Mouse (Mus musculus): ENCODE data around the gene Rnf39.

Rnf39 gene

DNA sequence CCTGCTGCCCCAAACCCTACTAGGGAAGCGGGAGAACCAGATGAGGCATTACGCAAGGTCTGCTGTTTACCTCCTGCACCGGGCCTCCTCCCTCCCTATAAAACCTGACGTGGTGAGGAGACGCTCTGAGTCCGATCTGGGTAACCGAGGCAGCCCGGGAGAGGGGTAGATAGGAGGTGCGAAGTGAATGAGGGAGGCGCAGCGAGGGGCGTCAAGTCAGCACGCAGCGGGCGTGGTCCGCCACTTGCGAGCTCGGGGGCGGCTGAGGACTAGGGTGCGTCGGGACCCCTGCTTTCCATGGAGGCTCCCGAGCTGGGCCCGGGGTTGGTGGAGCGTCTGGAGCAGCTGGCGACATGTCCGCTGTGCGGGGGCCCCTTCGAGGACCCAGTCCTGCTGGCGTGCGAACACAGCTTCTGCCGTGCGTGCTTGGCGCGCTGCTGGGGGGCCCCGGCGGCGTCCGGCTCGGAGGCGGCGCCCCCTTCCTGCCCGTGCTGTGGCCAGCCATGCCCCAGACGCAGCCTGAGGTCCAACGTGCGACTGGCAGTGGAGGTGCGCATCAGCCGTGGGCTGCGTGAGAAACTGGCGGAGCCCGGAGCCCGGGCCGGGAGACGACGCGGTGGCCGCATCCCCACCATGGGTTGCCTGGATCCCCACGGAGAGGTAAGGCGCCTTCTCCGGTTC lies at the start of gene Rnf39:
Gene Rnf39, plus strand, starts transcription at position 128 of the 681 bp plus-strand sequence.
- no peak for DNase-seq (ENCODE audit: low read depth, low spot score)

DNA sequence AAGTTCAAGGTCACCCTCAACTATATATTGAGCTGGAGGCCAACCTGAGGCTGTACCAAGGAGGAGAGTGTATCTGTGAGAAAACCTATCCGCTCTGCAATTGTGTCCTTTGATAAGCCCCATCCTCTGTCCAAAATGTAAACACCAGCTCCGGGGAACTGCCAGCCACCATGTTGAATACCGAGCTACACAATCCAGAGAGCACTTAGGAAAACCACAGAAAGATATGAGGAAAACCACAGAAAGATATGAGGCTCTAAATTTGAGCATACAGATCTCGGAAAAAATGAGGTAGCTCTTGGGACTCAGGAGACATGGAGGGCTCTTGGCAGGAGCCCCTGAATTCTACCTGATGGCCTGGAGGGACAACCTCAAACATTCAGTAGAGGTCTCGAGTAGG lies 49.3 kb upstream of the Rnf39 start:
- DNase-seq (ENCODE audit: low read depth, low spot score) = no peak

GRCm38 (mm10) chr17:36896583-36896982 lies 46.1 kb upstream of the Rnf39 start:
- peak; percentile 38 for DNase-seq (ENCODE audit: low read depth, low spot score)

DNA sequence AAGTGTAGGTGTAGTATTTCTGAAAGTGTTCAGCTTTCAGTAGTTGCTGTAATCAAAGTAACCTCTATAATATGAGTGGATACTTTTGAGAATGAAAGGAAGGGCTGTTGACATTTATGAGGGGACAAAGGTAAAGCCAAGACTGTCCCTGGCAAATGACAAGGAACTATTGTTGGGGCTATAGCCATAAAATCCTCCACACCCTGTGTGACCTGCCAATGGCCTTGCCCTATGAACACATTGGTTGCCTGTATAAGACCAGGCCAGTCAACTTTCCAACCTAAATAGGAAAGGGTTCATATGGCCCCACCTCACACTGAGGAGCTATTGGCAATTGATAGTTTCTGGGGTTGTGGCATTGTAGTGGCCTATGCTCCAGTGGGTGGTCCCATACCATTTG lies 45.7 kb upstream of the Rnf39 start:
- DNase-seq (ENCODE audit: low read depth, low spot score) = no peak

- DNase-seq (ENCODE audit: low read depth, low spot score) = no peak
Observed at GRCm38 (mm10) chr17:36897552-36898205, 45.0 kb upstream of the Rnf39 start, which contains the start of gene Trim31. Gene Trim31, plus strand, starts transcription at chr17:36898118.

DNA sequence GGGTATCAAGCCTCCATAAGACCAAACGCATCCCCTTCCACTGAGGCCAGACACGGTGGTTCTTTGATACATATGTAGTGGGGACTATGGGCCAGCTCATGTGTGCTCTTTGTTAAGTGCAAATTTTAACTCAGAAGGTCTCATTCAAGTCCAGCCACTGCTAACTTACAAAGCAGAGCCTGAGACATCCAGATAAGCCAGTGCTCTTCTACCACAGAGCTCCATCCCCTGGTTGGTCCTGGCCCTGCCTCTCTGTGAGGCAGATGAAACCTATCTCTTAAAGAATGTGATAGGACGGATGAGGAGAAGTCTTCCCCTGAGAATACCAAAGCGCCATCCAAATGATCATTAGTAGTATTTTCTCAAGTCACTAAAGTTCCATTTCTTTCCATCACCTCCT lies 43.3 kb upstream of the Rnf39 start:
- DNase-seq (ENCODE audit: low read depth, low spot score) = no peak

DNA sequence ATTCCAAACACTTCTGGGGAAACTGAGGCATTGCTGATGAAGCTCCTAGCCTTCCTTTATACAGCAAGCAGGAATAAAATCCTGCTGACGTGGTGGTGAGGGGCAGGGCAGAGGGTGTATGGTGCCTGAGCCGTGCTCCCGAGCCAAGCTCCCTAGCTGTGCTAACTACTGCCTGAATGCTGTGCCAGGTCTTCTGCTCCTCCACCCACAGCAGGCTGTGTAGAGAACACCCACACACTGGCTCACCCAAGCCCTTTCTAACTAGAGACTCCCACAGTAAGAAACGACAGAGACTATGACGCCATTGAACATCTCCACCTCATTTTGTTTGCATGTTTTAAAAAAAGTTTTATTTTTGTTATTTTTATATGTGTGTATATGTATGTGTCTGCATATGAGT lies 42.7 kb upstream of the Rnf39 start:
- DNase-seq (ENCODE audit: low read depth, low spot score) = no peak

DNA sequence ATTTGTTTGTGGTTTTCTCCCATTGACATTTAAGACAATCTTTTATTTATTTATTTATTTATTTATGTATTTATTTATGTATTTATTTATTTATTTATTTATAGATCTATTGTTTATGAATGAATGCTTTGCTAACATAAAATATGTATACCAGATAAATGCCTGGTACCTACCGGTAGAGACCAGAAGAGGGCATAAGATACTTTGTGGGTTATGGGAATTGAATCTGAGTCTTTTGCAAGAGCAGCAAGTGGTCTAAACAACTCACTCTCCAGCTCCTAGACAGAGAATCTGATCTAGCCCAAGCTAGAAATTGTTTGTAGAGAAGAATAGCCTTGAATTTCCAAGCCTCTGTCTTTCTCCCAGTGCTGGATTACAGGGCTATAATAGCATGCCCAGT lies 42.0 kb upstream of the Rnf39 start:
- DNase-seq (ENCODE audit: low read depth, low spot score) = no peak

DNA sequence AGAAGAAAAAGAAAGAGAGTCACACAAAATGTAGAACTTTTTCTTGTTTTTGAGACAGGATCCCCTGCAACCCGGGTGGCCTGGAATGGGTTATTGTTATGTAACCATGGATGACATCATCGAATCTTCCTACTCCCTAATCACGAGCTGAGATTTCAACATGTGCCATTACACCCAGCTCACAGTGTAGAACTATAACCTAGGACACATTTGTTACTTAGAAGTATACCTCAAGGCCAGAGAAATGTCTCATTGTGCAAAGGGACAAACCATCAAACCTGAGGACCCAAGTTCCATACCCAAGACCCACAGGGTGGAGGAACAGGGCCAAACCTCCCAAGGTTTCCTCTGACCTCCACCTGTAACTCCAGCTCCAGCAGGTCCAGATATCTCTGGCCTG lies 39.1 kb upstream of the Rnf39 start:
- no peak for DNase-seq (ENCODE audit: low read depth, low spot score)

DNA sequence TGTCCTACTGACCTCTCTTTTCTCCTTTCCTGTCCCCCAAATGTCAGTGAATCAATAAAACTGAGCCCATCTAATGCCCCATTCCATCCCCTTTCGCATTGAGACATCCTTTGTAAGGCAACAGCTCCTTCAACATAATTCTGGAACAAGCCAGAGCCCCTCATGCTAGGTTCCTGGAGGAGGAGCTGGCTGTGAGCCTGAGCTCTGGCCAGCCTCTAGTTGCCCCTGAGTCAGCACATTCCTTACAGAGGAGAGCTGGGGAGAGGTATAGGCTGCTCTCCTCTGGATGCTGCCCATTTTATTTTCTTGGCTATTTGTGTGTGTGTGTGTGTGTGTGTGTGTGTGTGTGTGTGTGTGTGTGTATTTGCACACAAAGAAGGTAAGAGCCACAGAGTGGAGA lies 34.5 kb upstream of the Rnf39 start:
- DNase-seq (ENCODE audit: low read depth, low spot score) = no peak

DNA sequence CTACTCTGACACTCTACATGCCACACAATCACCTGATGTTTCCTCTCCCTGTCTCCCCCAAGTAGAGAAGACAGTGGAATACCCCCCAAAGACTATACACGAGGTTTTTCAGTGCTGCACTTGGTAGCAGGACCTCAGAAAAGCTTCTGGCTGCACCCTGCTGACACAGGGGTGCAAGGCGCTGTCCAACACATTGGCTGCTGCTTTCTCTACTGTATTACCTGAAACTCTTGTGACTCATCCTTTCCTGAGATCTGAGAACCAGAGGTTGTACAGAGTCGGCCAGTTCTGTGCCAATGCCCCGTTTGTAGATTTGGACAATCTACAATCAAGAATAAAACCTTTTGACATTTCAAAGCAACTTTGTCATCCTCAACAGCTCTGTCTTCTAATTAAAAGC lies 32.9 kb upstream of the Rnf39 start:
- no peak for DNase-seq (ENCODE audit: low read depth, low spot score)

DNA sequence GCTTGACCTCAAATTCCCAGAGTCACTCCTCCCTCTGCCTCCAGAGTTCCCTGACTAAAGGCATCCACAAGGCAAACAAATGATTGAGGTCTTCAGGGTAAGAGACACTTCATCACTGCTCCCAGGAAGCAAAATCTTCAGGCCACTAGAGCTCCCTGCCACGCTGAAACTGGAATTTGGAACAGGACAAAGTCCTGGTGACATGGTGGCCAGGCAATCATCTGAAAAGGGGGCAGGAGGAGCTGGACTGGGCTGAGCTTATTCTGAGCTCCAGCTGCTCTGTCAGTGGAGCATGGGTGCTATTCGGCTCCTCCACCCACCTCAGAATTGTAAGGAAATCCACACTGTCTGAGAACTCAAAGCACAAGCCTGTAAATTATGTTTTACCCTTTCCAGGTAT lies 30.7 kb upstream of the Rnf39 start:
- no peak for DNase-seq (ENCODE audit: low read depth, low spot score)

GRCm38 (mm10) chr17:36914108-36914507 lies 28.6 kb upstream of the Rnf39 start:
- peak; percentile 62 for DNase-seq (ENCODE audit: low read depth, low spot score)

DNA sequence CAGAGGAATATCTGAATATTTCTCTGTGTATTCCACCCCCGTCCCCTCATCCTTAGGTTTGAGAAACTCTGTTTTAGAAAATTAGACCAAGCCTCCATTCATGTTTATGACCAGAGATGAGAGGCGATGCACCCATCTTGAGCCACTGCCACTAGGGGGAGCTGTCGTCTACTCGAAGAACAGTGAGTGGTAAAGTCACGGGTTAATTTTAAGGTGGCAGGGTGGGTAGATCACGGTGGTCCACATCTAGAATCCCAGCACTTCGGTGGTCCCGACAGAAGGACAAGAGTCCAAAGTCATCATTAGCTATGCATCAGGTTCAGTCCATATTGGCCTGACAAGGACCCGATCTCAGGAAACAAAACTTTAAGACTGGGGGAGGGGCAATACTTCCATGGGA lies 27.6 kb upstream of the Rnf39 start:
- peak; percentile 31 for DNase-seq (ENCODE audit: low read depth, low spot score)

DNA sequence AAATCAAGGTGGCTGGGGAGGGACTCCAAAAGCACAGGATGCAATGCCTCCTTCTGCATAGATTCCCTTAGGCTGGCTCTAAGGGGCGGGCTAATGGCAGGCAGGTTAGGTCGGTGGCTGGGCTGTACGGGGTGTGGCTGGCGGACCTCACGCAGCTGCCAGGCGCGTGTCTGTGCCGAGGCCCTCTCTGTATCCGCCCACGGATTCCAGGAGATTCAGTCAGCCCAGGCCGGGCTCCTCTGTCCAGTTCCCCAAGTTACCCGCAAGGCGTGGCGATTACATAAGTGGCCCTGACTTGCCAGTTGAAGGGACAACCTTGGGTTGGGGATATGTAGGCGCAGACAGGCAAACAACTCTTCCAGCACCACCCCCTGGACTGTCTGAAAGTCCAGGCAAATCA lies 22.5 kb upstream of the Rnf39 start:
- no peak for DNase-seq (ENCODE audit: low read depth, low spot score)

DNA sequence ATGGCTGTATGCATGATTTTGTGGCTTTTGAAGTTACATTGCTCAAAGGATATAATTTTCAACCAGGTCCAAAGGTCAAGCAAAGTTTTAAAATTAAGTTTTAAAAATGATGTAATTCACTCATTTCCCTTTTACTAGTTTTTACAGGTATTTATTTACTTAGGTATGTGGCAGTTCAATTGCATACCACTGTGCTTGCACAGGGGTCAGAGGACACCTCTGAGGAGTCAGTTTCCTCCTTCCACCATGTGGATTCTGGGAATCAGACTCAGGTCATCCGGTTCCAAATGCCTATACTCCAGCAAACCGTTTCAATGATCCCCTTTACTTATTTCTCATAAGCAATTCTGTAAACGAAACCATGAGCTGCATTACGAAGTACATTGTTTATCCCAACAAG lies 20.0 kb upstream of the Rnf39 start:
- DNase-seq (ENCODE audit: low read depth, low spot score) = no peak

DNA sequence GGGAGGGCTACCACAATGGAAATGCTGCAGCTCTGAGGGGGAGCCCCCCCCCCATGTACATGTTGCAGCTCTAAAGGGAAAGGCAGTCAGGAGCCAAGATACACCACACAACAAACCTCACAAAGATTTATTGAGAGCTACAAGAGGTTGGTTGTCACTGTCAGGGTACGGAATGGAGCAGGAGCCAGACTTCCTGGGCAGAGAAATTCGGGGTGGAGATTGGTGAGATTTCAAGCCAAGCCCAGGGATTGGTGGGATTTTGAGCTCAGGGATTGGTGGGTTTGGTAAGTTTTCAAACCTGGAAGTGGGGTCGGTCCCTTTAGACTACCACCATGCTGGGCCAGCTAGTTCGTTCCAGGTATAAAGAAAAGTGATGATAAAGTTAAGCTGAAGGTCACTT lies 19.2 kb upstream of the Rnf39 start:
- no peak for DNase-seq (ENCODE audit: low read depth, low spot score)

- no peak for DNase-seq (ENCODE audit: low read depth, low spot score)
Observed at GRCm38 (mm10) chr17:36927496-36928120, 15.1 kb upstream of the Rnf39 start.

DNA sequence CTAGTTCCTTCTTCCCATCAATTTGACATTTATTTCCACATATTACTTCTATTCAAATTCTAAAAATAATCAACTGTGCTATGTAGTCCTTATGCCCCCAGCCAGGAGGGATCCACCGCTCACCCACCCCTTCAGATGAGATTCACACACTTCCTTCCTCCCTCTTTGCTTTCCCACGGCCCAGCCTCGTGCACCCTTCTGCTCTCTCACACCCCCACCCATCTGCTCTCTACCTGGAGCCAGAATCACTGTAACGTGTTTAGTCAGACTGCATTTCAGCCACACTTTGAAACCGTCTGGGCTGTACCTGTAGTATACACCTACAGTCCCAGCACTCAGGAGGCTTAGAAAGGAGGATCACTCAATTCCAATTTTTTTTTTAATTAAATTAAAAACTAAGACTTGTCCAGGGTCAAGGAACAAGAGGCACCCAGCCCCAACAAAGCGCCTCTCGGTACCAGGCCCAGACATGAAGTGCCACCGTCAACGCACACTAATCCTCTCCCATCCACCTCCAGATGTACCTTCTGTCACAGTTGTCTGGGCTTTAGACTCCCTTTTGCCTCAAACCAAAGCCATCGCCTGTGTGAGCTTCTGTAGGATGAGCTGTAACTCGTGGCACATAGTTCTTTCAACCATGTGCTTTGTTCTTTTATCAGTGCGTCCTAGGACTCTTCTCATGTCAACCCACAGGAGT lies 13.3 kb upstream of the Rnf39 start:
- DNase-seq (ENCODE audit: low read depth, low spot score) = no peak

- DNase-seq (ENCODE audit: low read depth, low spot score) = no peak
Observed at GRCm38 (mm10) chr17:36930233-36930632, 12.5 kb upstream of the Rnf39 start.

- no peak for DNase-seq (ENCODE audit: low read depth, low spot score)
Observed at GRCm38 (mm10) chr17:36931130-36931529, 11.6 kb upstream of the Rnf39 start.

GRCm38 (mm10) chr17:36931806-36932205 lies 10.9 kb upstream of the Rnf39 start:
- no peak for DNase-seq (ENCODE audit: low read depth, low spot score)

Measured in embryo, embryonic 11.5 days (tissue).